Mouse (Mus musculus): Measurements from ENCODE around the gene Ddc.
A peak's percentile ranks its signal among the peaks of the same experiment; 100 is the strongest.

The Ddc gene

GRCm38 (mm10) chr11:11801067-11801466 is 96.9 kb downstream of the Ddc start:
- Histone ChIP-seq H3K27me3 (ENCODE audit: control insufficient read depth, insufficient read depth, low read length, poor library complexity, severe bottlenecking) (no peaks in the 10 kb centered on the region), H3K36me3 (ENCODE audit: control insufficient read depth, insufficient read depth, low read length, poor library complexity, severe bottlenecking) (peaks cover 2% of the 10 kb centered on the region; the same call in 1 of the 2 replicates)
- no peak for DNase-seq (ENCODE audit: low read depth, low spot score)

DNA sequence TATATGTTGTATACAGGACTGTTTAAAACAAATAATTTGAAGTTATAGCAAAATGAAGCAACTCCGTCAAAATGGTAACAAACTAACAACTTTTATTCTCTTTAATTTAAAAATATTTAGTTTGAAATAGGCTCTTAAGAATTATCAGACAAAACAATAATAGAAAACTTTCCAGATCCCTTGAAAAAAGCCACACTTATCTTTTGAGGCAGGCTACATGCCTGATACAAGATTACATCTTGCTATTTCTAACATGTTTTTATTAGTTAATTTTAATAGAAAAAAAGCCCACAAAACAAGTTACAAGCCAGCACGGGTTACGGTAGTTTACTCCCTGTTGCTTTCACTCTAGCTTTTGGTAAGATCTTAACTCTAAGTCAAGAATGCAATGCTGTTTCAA is 97.6 kb downstream of the Ddc start:
- H3K36me3 ChIP-seq (ENCODE audit: control insufficient read depth, insufficient read depth, low read length, poor library complexity, severe bottlenecking): peaks cover 2% of the 10 kb centered on the region; the same call in 1 of the 2 replicates
- no peak for DNase-seq (ENCODE audit: low read depth, low spot score)
- no peaks in the 10 kb centered on the region for H3K27me3 ChIP-seq (ENCODE audit: control insufficient read depth, insufficient read depth, low read length, poor library complexity, severe bottlenecking)

DNA sequence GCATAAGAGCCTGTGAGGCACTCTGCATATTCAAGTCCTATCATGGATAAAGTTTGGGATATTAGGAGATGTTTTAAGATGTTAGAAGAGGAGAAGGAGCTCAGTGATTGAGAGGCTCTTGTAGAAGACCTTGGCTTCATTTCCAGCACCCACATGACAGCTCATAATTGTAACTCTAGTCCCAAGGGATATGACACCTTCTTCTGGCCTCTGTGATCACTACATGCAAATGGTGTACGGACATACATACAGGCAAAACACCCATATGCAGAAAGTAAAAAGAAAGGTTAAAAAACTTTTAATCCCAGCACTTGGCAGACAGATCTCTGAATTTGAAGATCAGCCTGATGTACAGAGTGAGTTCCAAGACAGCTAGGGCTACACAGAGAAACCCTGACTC is 99.3 kb downstream of the Ddc start:
- Histone ChIP-seq H3K27me3 (ENCODE audit: control insufficient read depth, insufficient read depth, low read length, poor library complexity, severe bottlenecking) (no peaks in the 10 kb centered on the region), H3K36me3 (ENCODE audit: control insufficient read depth, insufficient read depth, low read length, poor library complexity, severe bottlenecking) (peaks cover 2% of the 10 kb centered on the region; the same call in 1 of the 2 replicates)
- DNase-seq (ENCODE audit: low read depth, low spot score): no peak

DNA sequence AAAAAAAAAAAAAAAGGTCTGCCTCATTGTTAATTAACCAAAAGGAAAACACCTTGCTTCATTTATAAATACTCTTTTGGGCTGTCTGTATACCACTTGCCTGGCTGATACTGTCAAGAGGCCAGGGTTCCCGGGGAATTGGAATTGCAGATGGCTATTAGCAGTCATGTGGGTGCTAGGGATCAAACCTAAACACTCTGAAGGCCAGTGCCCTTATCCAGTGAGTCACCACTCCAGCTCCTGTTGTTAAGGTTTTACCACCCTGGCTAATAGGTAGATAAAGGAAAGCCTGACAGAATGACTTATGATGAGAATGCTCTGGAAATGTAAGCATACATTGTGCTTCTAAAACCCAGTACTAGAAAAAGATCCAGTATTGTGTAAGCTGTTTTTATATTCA is 103.3 kb downstream of the Ddc start:
- no peaks in the 10 kb centered on the region for H3K27me3 ChIP-seq (ENCODE audit: control insufficient read depth, insufficient read depth, low read length, poor library complexity, severe bottlenecking)
- no peak for DNase-seq (ENCODE audit: low read depth, low spot score)

DNA sequence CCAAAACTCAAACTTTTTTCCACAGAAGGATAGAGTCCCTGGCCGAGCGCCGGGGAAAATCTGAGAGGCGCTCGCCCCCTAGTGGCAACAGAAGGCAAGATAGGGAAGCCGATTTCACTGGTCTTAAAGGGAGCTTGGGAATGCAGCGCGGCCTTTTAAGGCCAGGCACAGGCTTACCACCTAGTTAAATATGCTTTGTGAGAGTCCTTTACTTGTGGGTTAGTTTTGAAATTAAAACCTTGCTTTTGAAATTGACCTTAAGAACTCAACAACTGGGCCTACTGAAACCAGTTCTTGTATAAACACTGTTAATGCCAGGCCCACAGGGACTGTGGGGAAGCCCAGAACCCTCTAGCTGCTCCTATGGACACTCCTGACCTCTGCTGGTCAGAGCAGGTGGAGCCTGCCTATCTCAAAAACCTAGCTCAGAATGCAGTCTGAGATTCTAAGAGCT is 109.4 kb downstream of the Ddc start:
- no peaks in the 10 kb centered on the region for H3K27me3 ChIP-seq (ENCODE audit: control insufficient read depth, insufficient read depth, low read length, poor library complexity, severe bottlenecking)
- no peaks in the 10 kb centered on the region for H3K36me3 ChIP-seq (ENCODE audit: control insufficient read depth, insufficient read depth, low read length, poor library complexity, severe bottlenecking)
- DNase-seq (ENCODE audit: low read depth, low spot score): peak; percentile 91

More for the DNA sequence above, 103.3 kb downstream of the Ddc start:
- no peaks in the 10 kb centered on the region for H3K36me3 ChIP-seq (ENCODE audit: control insufficient read depth, insufficient read depth, low read length, poor library complexity, severe bottlenecking)

- no peaks in the 10 kb centered on the region for H3K27me3 ChIP-seq (ENCODE audit: control insufficient read depth, insufficient read depth, low read length, poor library complexity, severe bottlenecking)
- no peak for DNase-seq (ENCODE audit: low read depth, low spot score)
- H3K36me3 ChIP-seq (ENCODE audit: control insufficient read depth, insufficient read depth, low read length, poor library complexity, severe bottlenecking): no peaks in the 10 kb centered on the region
Observed at GRCm38 (mm10) chr11:11785457-11785856, 112.5 kb downstream of the Ddc start.

DNA sequence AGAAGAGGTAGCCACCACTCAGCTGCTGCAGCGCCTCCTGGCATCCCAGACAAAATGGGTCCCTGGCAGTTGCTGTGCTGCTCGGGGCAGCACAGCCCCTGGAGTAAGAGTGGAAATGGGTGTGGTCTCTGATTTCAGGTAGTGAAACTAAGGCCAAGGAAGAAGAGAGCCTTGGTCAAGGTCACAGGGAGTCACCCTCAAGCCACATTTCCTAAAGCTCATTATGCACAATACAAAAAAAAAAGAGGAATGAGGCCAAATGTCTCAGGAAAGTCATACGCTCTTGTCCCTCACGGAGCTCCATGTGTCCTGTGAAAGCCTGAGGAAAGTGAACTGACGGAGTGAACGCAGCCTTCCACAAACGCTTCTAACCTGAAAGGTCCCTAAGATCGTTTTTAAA is 116.2 kb downstream of the Ddc start:
- Histone ChIP-seq H3K36me3 (ENCODE audit: control insufficient read depth, insufficient read depth, low read length, poor library complexity, severe bottlenecking) (no peaks in the 10 kb centered on the region), H3K27me3 (ENCODE audit: control insufficient read depth, insufficient read depth, low read length, poor library complexity, severe bottlenecking) (no peaks in the 10 kb centered on the region)
- DNase-seq (ENCODE audit: low read depth, low spot score): peak; percentile 42

GRCm38 (mm10) chr11:11778345-11778744 is 119.6 kb downstream of the Ddc start:
- Histone ChIP-seq H3K36me3 (ENCODE audit: control insufficient read depth, insufficient read depth, low read length, poor library complexity, severe bottlenecking) (no peaks in the 10 kb centered on the region; the same call in 1 of the 2 replicates), H3K27me3 (ENCODE audit: control insufficient read depth, insufficient read depth, low read length, poor library complexity, severe bottlenecking) (no peaks in the 10 kb centered on the region)
- no peak for DNase-seq (ENCODE audit: low read depth, low spot score)

GRCm38 (mm10) chr11:11777796-11778195 is 120.1 kb downstream of the Ddc start:
- peak; percentile 65 for DNase-seq (ENCODE audit: low read depth, low spot score)
- Histone ChIP-seq H3K27me3 (ENCODE audit: control insufficient read depth, insufficient read depth, low read length, poor library complexity, severe bottlenecking) (no peaks in the 10 kb centered on the region), H3K36me3 (ENCODE audit: control insufficient read depth, insufficient read depth, low read length, poor library complexity, severe bottlenecking) (no peaks in the 10 kb centered on the region; the same call in 1 of the 2 replicates)

GRCm38 (mm10) chr11:11777246-11777645 is 120.7 kb downstream of the Ddc start:
- Histone ChIP-seq H3K27me3 (ENCODE audit: control insufficient read depth, insufficient read depth, low read length, poor library complexity, severe bottlenecking) (no peaks in the 10 kb centered on the region), H3K36me3 (ENCODE audit: control insufficient read depth, insufficient read depth, low read length, poor library complexity, severe bottlenecking) (no peaks in the 10 kb centered on the region; the same call in 1 of the 2 replicates)
- DNase-seq (ENCODE audit: low read depth, low spot score): no peak

DNA sequence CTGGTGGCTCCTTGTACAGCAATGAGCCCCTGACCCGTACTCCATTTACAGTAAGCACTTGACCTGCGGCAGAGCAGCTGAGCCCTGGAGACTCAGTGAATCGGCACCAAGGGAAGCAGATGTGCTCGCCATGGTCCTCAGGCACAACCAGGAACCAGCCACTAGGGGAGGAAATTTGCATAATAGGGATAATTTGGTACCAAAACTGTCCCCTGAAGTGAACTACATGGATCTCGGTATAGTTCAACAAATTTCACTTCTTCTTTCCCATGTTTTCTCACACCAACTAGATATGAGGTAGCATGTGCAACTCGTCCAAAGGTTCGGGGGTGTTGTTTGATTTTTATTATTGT is 121.1 kb downstream of the Ddc start:
- Histone ChIP-seq H3K36me3 (ENCODE audit: control insufficient read depth, insufficient read depth, low read length, poor library complexity, severe bottlenecking) (no peaks in the 10 kb centered on the region; the same call in 1 of the 2 replicates), H3K27me3 (ENCODE audit: control insufficient read depth, insufficient read depth, low read length, poor library complexity, severe bottlenecking) (no peaks in the 10 kb centered on the region)
- peak; percentile 80 for DNase-seq (ENCODE audit: low read depth, low spot score)

- H3K36me3 ChIP-seq (ENCODE audit: control insufficient read depth, insufficient read depth, low read length, poor library complexity, severe bottlenecking): no peaks in the 10 kb centered on the region; the same call in 1 of the 2 replicates
- H3K27me3 ChIP-seq (ENCODE audit: control insufficient read depth, insufficient read depth, low read length, poor library complexity, severe bottlenecking): no peaks in the 10 kb centered on the region
- peak; percentile 9 for DNase-seq (ENCODE audit: low read depth, low spot score)
Observed at GRCm38 (mm10) chr11:11776071-11776821, 121.7 kb downstream of the Ddc start.

GRCm38 (mm10) chr11:11774893-11775292 is 123.1 kb downstream of the Ddc start:
- Histone ChIP-seq H3K36me3 (ENCODE audit: control insufficient read depth, insufficient read depth, low read length, poor library complexity, severe bottlenecking) (no peaks in the 10 kb centered on the region; the same call in 1 of the 2 replicates), H3K27me3 (ENCODE audit: control insufficient read depth, insufficient read depth, low read length, poor library complexity, severe bottlenecking) (no peaks in the 10 kb centered on the region)
- DNase-seq (ENCODE audit: low read depth, low spot score): peak; percentile 20

GRCm38 (mm10) chr11:11774384-11774783 is 123.6 kb downstream of the Ddc start:
- peaks cover 4% of the 10 kb centered on the region; the same call in 1 of the 2 replicates for H3K36me3 ChIP-seq (ENCODE audit: control insufficient read depth, insufficient read depth, low read length, poor library complexity, severe bottlenecking)
- DNase-seq (ENCODE audit: low read depth, low spot score): no peak

DNA sequence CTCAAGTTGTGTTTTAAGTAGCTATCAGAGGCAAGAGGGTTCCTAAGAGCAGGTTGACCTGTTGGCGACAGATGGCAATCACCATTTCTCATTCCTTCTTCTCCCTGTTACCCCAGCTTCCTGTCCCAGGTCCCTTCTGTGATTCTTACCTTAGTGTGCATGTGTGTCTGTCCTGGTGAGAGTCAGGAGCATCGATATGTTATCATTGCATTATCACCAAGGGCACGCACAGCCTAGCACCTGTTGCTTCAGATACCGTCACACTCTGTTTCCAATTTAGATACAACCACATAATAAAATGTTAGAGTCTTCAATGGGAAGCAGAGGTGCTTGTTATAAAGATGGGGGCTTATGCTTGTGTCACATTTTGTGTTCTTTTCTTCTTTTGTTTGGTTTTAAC is 125.7 kb downstream of the Ddc start:
- no peak for DNase-seq (ENCODE audit: low read depth, low spot score)
- Histone ChIP-seq H3K27me3 (ENCODE audit: control insufficient read depth, insufficient read depth, low read length, poor library complexity, severe bottlenecking) (no peaks in the 10 kb centered on the region), H3K36me3 (ENCODE audit: control insufficient read depth, insufficient read depth, low read length, poor library complexity, severe bottlenecking) (peaks cover 11% of the 10 kb centered on the region)

More at GRCm38 (mm10) chr11:11774384-11774783, 123.6 kb downstream of the Ddc start:
- no peaks in the 10 kb centered on the region for H3K27me3 ChIP-seq (ENCODE audit: control insufficient read depth, insufficient read depth, low read length, poor library complexity, severe bottlenecking)
